Mouse (Mus musculus) liver, postnatal 0 days (tissue): ENCODE results near the gene Lbhd2.

Experiments used
- CTCF ChIP-seq: sonication (generic); IDR thresholded peaks from 2 replicates; pipeline ENCODE4 v1.5.1; 2016; ENCODE audit warnings: antibody characterized with exemption, low read depth
- EP300 ChIP-seq: IDR thresholded peaks from 2 replicates; pipeline ENCODE4 v1.6.1; 2016; ENCODE audit warnings: antibody characterized with exemption, low read depth, mild to moderate bottlenecking

DNA sequence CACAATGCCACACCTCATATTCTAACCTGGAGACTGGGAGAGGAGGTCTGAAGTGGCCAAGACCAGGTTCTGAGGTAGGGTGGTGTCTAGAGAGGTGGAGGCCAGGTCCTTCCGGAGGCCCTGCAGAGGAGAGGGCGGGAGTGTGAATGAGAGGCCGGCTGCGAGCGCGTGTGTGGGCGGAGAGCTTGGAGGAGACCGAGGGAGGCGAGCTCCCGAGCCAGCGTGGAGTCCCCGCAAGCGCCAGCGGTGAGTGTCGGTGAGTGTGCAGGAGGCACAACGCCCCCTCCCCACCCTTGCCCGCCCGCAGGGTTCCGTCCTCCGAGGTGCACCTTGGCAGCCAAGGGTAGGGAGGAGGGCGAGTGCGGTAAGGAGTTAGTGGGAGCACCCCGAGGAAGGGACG, at the start of gene Lbhd2:
- TF ChIP-seq CTCF (no peak), EP300 (no peak)
